Mouse (Mus musculus): ENCODE measurements around the gene Shkbp1.

The Shkbp1 gene

GRCm38 (mm10) chr7:27334405-27334911, 21.4 kb downstream of the Shkbp1 start:
- DNase-seq (ENCODE audit: low spot score in 2 of 2) = no peak

GRCm38 (mm10) chr7:27333316-27333941, 22.4 kb downstream of the Shkbp1 start:
- no peak for DNase-seq (ENCODE audit: low spot score in 2 of 2)

GRCm38 (mm10) chr7:27332353-27333199, 23.2 kb downstream of the Shkbp1 start:
- DNase-seq (ENCODE audit: low spot score in 2 of 2) = peak; percentile 78 to 81

GRCm38 (mm10) chr7:27331854-27332253, 24.0 kb downstream of the Shkbp1 start:
- no peak for DNase-seq (ENCODE audit: low spot score in 2 of 2)

GRCm38 (mm10) chr7:27331541-27331851, 24.3 kb downstream of the Shkbp1 start:
- peak in 1 of 2 experiments; percentile 47 for DNase-seq (ENCODE audit: low spot score in 2 of 2)

- peak in 1 of 2 experiments; percentile 63 for DNase-seq (ENCODE audit: low spot score in 2 of 2)
Measured at GRCm38 (mm10) chr7:27330709-27331540, 24.9 kb downstream of the Shkbp1 start.

- no peak for DNase-seq (ENCODE audit: low spot score in 2 of 2)
Measured at GRCm38 (mm10) chr7:27329981-27330380, 25.8 kb downstream of the Shkbp1 start.

- peak; percentile 71 to 81 for DNase-seq (ENCODE audit: low spot score in 2 of 2)
Measured at GRCm38 (mm10) chr7:27329326-27329947, 26.4 kb downstream of the Shkbp1 start.

GRCm38 (mm10) chr7:27328648-27329047, 27.2 kb downstream of the Shkbp1 start:
- DNase-seq (ENCODE audit: low spot score in 2 of 2) = no peak

- no peak for DNase-seq (ENCODE audit: low spot score in 2 of 2)
Measured at GRCm38 (mm10) chr7:27328161-27328560, 27.7 kb downstream of the Shkbp1 start.

- DNase-seq (ENCODE audit: low spot score in 2 of 2) = no peak
Measured at GRCm38 (mm10) chr7:27327500-27327899, 28.3 kb downstream of the Shkbp1 start.

- DNase-seq (ENCODE audit: low spot score in 2 of 2) = no peak
Measured at GRCm38 (mm10) chr7:27326101-27326880, 29.5 kb downstream of the Shkbp1 start.

GRCm38 (mm10) chr7:27325697-27326096, 30.1 kb downstream of the Shkbp1 start:
- DNase-seq (ENCODE audit: low spot score in 2 of 2) = no peak

- DNase-seq (ENCODE audit: low spot score in 2 of 2) = no peak
Measured at GRCm38 (mm10) chr7:27324928-27325327, 30.9 kb downstream of the Shkbp1 start.

GRCm38 (mm10) chr7:27324161-27324560, 31.7 kb downstream of the Shkbp1 start:
- DNase-seq (ENCODE audit: low spot score in 2 of 2) = no peak

- no peak for DNase-seq (ENCODE audit: low spot score in 2 of 2)
Measured at GRCm38 (mm10) chr7:27323001-27323400, 32.8 kb downstream of the Shkbp1 start.

- no peak for DNase-seq (ENCODE audit: low spot score in 2 of 2)
Measured at GRCm38 (mm10) chr7:27322291-27322690, 33.5 kb downstream of the Shkbp1 start.

GRCm38 (mm10) chr7:27319411-27319810, 36.4 kb downstream of the Shkbp1 start:
- DNase-seq (ENCODE audit: low spot score in 2 of 2) = no peak

- DNase-seq (ENCODE audit: low spot score in 2 of 2) = no peak
Measured at GRCm38 (mm10) chr7:27315958-27316357, 39.9 kb downstream of the Shkbp1 start.

GRCm38 (mm10) chr7:27314393-27314792, 41.4 kb downstream of the Shkbp1 start:
- no peak for DNase-seq (ENCODE audit: low spot score in 2 of 2)
